Mouse (Mus musculus): ENCODE data around the gene Kif27. TPM values are rescaled to one million over a fixed set of nuclear protein-coding genes. Genes with fewer than 3 reads are reported as not detected.
"Not testable (repeated sequence)": the region's sequence is repeated elsewhere in the genome, so short reads cannot be mapped to it uniquely, and the experiment has no call there.

Kif27 gene
- total RNA-seq, 2 experiments from 2014 or later: 3.3 to 3.6 TPM

- DNase-seq (ENCODE audit: low spot score in 2 of 2): not testable (repeated sequence)
These were observed 6.3 kb upstream of the Kif27 start for GRCm38 (mm10) chr13:58365179-58365578.

- DNase-seq (ENCODE audit: low spot score in 2 of 2): no peak
These were observed 5.6 kb upstream of the Kif27 start for GRCm38 (mm10) chr13:58364353-58365175.

GRCm38 (mm10) chr13:58359304-58359653 lies 357 bp upstream of the Kif27 start:
- no peak for DNase-seq (ENCODE audit: low spot score in 2 of 2)

DNA sequence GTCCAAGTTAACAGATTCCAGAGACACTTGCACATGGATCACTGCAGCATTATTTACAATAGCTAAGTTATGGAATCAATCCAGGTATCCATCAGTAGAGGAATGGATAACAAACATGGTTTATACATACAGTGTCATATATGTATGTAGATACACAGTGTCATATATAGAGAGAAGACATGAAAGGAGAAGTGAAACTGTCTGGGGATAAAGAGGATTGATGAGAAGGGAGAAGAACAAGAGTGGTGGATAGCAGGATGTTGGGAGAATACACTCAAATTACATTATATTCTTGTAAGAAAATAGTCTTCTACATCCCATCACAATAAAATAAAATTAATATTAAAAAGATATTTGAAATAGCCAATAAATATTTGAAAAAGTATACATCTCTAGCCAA lies 5.9 kb downstream of the Kif27 start:
- DNase-seq (ENCODE audit: low spot score in 2 of 2): no peak

- no peak for DNase-seq (ENCODE audit: low spot score in 2 of 2)
These were observed 8.3 kb downstream of the Kif27 start for GRCm38 (mm10) chr13:58350606-58351005.

DNA sequence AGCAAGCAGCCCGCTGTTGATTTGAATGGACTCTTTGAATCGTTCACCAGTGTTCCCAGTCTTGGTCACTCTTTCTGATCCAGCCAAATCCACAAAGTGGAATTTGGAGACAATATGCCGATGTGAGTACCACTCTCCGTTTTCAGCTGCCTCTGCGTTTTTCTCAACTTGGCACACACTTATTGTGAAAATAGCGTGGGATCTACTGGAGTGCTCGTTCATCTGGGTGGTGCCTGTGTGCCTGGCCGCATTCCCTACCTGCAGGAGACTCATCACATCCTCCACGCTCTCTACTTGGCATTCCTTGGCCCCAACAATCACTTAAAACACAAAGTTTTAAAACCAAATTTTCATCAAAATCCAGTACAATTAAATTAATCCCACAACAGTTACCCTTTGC lies 14.4 kb downstream of the Kif27 start:
- DNase-seq (ENCODE audit: low spot score in 2 of 2): no peak

DNA sequence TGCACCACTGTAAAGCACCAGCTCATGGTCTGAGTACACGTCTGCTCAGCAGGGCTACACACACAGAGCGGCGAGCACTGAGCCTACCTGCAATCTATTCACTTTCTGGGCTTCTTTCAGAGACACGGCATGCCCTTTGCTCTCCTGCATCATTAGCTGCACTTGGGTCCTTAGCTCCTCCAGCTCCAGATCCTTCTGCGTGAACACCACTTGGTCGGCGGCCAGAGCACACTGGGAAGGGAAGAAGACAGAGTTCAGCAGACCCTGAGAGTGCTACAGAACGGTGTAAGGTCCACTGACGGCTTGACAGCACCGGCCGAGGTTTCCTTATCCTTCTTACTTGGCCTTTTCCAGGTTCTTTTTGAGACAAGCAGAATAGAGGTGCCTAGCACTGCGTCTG lies 21.5 kb downstream of the Kif27 start:
- DNase-seq (ENCODE audit: low spot score in 2 of 2): no peak

- peak; percentile 25 to 53 for DNase-seq (ENCODE audit: low spot score in 2 of 2)
These were observed 24.8 kb downstream of the Kif27 start for GRCm38 (mm10) chr13:58334116-58334515.

- no peak for DNase-seq (ENCODE audit: low spot score in 2 of 2)
These were observed 41.2 kb downstream of the Kif27 start for GRCm38 (mm10) chr13:58317768-58318167.

- DNase-seq (ENCODE audit: low spot score in 2 of 2): no peak
These were observed 43.9 kb downstream of the Kif27 start for GRCm38 (mm10) chr13:58314991-58315390.

DNA sequence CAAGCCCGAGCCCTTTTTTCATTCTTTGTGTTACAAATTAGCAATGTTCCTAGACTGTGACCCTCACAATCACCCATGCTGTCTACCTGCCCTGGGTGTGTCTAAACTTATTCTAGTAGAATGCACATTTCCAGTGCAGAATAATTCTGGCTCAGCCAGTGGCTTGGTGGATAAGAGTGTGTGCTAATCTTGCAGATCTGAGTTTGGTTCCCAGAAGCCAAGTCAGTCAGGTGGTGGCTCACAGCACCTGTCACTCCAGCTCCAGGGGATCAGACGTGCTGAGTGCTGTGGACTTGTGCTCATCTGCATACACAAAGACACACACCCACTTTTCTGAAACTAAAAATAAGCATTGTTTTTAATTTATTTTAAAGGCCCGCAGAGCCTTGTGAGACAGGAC lies 45.2 kb downstream of the Kif27 start:
- no peak for DNase-seq (ENCODE audit: low spot score in 2 of 2)

GRCm38 (mm10) chr13:58311351-58311750 lies 47.6 kb downstream of the Kif27 start:
- DNase-seq (ENCODE audit: low spot score in 2 of 2): no peak

GRCm38 (mm10) chr13:58309499-58309898 lies 49.4 kb downstream of the Kif27 start:
- DNase-seq (ENCODE audit: low spot score in 2 of 2): no peak

GRCm38 (mm10) chr13:58307453-58307852 lies 51.5 kb downstream of the Kif27 start:
- DNase-seq (ENCODE audit: low spot score in 2 of 2): no peak

GRCm38 (mm10) chr13:58305230-58305629 lies 53.7 kb downstream of the Kif27 start:
- DNase-seq (ENCODE audit: low spot score in 2 of 2): no peak

GRCm38 (mm10) chr13:58302421-58303145 lies 56.3 kb downstream of the Kif27 start:
- DNase-seq (ENCODE audit: low spot score in 2 of 2): no peak

GRCm38 (mm10) chr13:58301961-58302360 lies 57.0 kb downstream of the Kif27 start:
- DNase-seq (ENCODE audit: low spot score in 2 of 2): no peak

DNA sequence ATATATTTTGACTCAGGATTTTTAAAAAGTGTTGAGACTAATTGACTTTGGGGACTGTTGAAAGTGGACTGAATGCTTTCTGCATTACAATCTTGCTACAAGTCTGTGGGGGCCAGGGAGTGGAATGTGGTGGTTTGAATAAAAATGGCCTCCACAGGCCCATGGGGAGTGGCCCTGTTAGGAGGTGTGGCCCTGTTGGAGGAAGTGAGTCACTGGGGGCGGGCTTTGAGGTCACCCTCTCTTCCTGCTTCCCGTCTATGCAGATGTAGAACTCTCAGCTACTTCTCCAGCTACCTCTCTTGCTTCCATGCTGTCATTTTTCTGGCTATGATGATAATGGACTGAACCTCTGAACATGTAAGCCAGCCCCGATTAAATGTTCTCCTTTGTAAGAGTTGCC lies 60.2 kb downstream of the Kif27 start:
- no peak for DNase-seq (ENCODE audit: low spot score in 2 of 2)

- no peak for DNase-seq (ENCODE audit: low spot score in 2 of 2)
These were observed 63.3 kb downstream of the Kif27 start for GRCm38 (mm10) chr13:58295582-58295981.

GRCm38 (mm10) chr13:58292811-58293210 lies 66.1 kb downstream of the Kif27 start:
- DNase-seq (ENCODE audit: low spot score in 2 of 2): no peak

- DNase-seq (ENCODE audit: low spot score in 2 of 2): no peak
These were observed 69.6 kb downstream of the Kif27 start for GRCm38 (mm10) chr13:58289308-58289707.

DNA sequence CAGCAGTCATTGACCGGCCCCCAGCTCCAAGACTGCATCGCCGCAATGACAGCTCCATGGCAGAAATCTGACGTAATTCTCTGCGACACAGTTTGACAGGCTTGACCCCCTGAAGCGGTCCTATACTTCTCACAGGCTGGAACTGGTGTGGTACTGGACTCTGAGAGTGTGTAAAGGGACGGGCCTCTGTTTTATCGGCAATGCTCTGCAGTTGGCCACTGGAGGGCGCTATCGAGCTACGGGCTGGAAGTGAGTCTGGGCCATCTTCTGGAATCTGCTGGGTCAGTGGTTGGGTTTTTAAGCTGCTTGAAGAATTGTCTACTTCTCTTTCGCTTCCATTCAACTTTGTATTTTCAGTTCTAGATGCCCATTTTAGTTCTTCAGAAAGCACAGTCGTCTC lies 71.1 kb downstream of the Kif27 start:
- DNase-seq (ENCODE audit: low spot score in 2 of 2): peak; percentile 62 to 71

DNA sequence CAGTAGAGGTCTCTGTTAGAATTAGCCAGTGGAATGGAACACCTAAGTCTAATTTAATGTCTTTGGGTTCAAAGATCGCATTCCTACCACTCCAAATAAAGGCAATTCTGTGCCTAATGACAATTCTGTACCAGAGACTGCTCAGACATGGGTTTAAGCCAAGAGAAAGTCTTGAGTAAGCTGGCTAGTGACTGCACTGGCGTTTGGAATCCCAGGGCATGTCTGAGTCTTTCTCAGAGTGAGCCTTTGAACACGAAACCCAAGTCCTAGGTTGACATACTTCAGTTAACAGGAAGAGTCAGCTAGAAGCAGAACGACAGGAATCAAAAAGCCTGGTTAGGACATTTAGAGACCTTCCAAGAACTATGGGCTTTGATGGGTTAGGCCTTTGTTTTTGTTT lies 75.5 kb downstream of the Kif27 start:
- DNase-seq (ENCODE audit: low spot score in 2 of 2): no peak
